Mouse (Mus musculus) lung, postnatal 0 days (tissue): ENCODE measurements at regions not wholly inside any gene's neighbourhood (a gene's known extent, or its start where the extent isn't known, plus 50 kb on each side); places are given as distances from the start of the nearest gene placed in this dataset.

Experiments
- CTCF ChIP-seq: IDR thresholded peaks from 2 replicates; pipeline ENCODE4 v1.5.1; 2016; ENCODE audit warnings: antibody characterized with exemption, mild to moderate bottlenecking
- EP300 ChIP-seq: IDR thresholded peaks from 2 replicates; pipeline ENCODE4 v1.6.1; 2016; ENCODE audit warnings: antibody characterized with exemption, mild to moderate bottlenecking, control low read depth

GRCm38 (mm10) chr12:10078341-10078740 is 291.4 kb upstream of the Nt5c1b start:
- TF ChIP-seq EP300 (no peak), CTCF (no peak)
